Mouse (Mus musculus) right cerebral cortex, adult 18-20 months (tissue): ENCODE data around the gene Eomes.

Experiments
- DNase-seq: peaks from one replicate; pipeline ENCODE4 v3.0.0; 2022; ENCODE audit warnings: mixed read lengths

The Eomes gene

GRCm38 (mm10) chr9:118520858-118521257, 42.8 kb downstream of the Eomes start:
- no peak for DNase-seq

GRCm38 (mm10) chr9:118521659-118522058, 43.6 kb downstream of the Eomes start:
- no peak for DNase-seq

- no peak for DNase-seq
Measured at GRCm38 (mm10) chr9:118523738-118524137, 45.7 kb downstream of the Eomes start.

DNA sequence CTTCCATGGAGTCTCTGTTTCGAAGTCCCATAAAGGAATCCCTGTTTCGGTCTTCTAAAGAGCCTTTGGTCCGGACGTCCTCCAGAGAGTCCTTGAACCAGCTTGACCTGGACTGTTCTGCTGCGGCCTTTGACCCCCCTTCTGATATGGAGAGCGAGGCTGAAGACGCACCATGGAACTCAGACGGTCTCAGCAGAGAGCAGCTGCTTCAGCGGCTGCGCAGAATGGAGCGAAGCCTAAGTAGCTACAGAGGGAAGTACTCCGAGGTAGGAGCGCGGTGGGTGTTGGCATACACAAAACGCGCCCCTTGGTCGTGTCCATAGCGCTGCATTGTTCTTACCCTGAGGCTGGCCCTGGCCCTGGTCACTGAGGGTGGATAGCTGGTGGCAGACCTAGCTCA, 49.0 kb downstream of the Eomes start:
- DNase-seq = no peak

GRCm38 (mm10) chr9:118529783-118530182, 51.8 kb downstream of the Eomes start:
- DNase-seq = no peak

GRCm38 (mm10) chr9:118530679-118531078, 52.7 kb downstream of the Eomes start:
- DNase-seq = no peak

DNA sequence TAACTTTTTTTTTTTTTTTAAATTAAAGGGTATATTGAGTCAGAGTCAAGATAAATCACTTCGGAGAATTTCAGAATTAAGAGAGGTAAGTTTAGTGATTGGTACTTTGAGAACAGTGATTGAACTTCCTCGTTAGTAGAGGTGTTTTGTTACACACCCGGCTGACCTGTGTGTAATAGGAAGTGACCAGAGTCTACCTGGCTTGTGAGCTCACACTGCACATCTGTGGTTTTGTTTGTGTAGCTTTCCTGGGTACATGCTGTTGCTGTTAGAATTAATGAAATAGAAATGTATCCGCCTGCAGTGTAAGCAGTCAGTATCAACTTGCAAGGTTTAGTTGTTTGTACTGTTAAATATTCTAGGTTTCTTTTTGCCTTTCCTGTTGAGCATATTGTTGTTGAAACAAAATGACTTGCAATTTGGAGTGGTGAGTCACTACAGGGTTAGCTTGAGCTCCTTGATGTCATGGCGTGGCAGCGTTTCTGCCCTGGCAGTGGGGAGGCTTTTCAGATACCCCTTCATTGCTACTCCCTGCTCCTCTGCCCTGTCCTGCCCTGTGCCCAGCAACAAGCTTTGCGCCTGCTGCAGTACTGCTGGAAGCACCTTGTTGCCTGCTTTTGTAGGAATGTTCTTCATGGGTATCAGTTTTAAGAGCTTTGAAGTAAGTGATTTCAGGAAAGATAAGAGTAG, 54.6 kb downstream of the Eomes start:
- DNase-seq = no peak
